Mouse (Mus musculus) midbrain, embryonic 15.5 days (tissue): ENCODE measurements at regions not wholly inside any gene's neighbourhood (a gene's known extent, or its start where the extent isn't known, plus 50 kb on each side); places are given as distances from the start of the nearest gene placed in this dataset.
A peak's percentile ranks its signal among the peaks of the same experiment; 100 is the strongest.

Source experiments
- ATAC-seq: fragments of 200-750 bp; cut with Nextera tagmentation; replicated peaks from 2 replicates; pipeline ENCODE4 v1.8.0; 2017; ENCODE audit warnings: moderate TSS enrichment
- H3K27ac ChIP-seq: fragments of 300-500 bp; sonication (generic); 2 replicates; pipeline ENCODE4 v1.5.1; 2015; ENCODE audit warnings: mild to moderate bottlenecking, inconsistent platforms
- H3K27me3 ChIP-seq: fragments of 300-500 bp; sonication (generic); replicated peaks from 2 replicates; pipeline ENCODE4 v1.6.1; 2015; ENCODE audit warnings: inconsistent platforms
- H3K36me3 ChIP-seq: fragments of 300-500 bp; sonication (generic); replicated peaks from 2 replicates; pipeline ENCODE4 v1.6.1; 2015; ENCODE audit warnings: inconsistent platforms
- H3K4me1 ChIP-seq: fragments of 300-500 bp; sonication (generic); 2 replicates; pipeline ENCODE4 v1.6.1; 2015; ENCODE audit warnings: inconsistent platforms
- H3K4me2 ChIP-seq: fragments of 300-500 bp; sonication (generic); 2 replicates; pipeline ENCODE4 v1.6.1; 2015; ENCODE audit warnings: inconsistent platforms, mild to moderate bottlenecking, moderate library complexity
- H3K4me3 ChIP-seq: fragments of 300-500 bp; sonication (generic); 2 replicates; pipeline ENCODE4 v1.5.1; 2015; ENCODE audit warnings: mild to moderate bottlenecking, inconsistent platforms
- H3K9ac ChIP-seq: fragments of 300-500 bp; sonication (generic); 2 replicates; pipeline ENCODE4 v1.6.1; 2015; ENCODE audit warnings: mild to moderate bottlenecking, inconsistent platforms
- H3K9me3 ChIP-seq: fragments of 300-500 bp; sonication (generic); 2 replicates; pipeline ENCODE4 v1.6.1; 2016; ENCODE audit warnings: inconsistent platforms
- WGBS: fragments of 180-500 bp; shearing (Covaris S2); methylation state at CpG from one replicate; pipeline ENCODE4 v1.1.7; 2015; ENCODE audit warnings: mixed read lengths; 5-methylcytosine and 5-hydroxymethylcytosine counted together

DNA sequence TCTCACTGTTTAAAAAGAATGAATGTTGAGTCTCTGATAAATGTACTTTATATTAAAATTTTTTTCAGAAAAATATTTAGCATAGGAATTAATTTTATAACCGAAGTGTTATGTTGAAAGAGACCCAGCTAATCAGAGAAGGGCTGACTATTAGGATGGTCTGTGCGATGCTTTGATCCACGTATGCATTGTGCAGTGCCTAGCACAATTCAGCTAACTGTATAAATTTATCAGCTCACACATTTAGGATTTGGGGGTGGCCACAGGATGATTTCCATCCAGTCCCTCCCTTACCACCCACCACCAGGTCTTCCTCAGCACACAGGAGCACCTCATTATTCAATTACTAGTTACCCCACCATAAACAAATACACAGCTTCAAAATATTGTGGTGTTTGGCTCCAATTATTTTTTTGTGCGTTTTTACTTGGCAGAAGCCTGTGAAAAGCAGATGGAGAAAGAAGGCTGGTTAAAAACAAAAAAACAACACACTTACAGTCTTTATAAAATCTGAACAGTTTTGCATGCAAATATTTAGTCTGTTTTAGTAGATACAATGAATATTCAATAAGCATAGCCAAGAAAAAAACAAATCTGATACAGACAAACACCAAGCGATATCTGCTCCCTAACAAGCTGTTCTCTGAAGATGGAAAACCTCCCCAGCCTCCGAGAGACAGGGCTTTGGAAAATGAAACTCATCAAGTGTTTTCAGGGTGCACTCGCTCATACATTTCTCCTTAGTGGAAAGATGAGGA, 400.5 kb downstream of the Rps29 start:
- Histone ChIP-seq H3K4me2 (no peak overlapping the region), H3K36me3 (no peaks in the 10 kb centered on the region), H3K9me3 (no peaks in the 10 kb centered on the region), H3K27me3 (no peaks in the 10 kb centered on the region), H3K27ac (no peak overlapping the region), H3K4me3 (no peak overlapping the region), H3K4me1 (no peaks in the 10 kb centered on the region), H3K9ac (no peak overlapping the region)
- WGBS, result 70% methylated on average over 7 of the region's 7 CpGs
- ATAC-seq, result no peak

DNA sequence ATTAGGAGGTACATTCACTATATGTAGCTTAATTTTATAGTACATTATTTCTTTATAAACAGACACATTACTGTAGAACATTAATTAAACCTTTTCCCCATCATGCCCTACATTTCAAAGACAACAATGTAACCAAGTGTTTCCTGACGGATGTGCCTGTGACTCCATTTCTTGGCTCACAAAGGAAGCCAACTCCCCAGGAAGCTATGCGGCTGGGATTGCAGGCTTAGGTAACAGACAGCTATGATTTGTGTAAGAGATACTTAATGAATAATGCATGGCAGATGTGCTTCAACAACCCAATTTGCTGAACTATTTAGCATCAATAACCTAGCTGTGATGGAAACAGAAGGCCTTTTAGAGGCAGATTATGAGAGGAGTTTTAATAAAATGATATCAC, 430.1 kb downstream of the Rps29 start:
- ATAC-seq, result no peak
- H3K9me3 ChIP-seq, result no peaks in the 10 kb centered on the region
- no peaks in the 10 kb centered on the region for H3K27me3 ChIP-seq
- 0 out of 2 replicates have a peak overlapping the region, but pooled peaks have one; percentile 11 for H3K27ac ChIP-seq
- WGBS, result 9% methylated on average over 2 of the region's 2 CpGs
- no peak overlapping the region for H3K9ac ChIP-seq
- no peak overlapping the region for H3K4me3 ChIP-seq
- H3K4me1 ChIP-seq, result peaks cover 3% of the 10 kb centered on the region; the same call in 1 of the 2 replicates
- no peak overlapping the region for H3K4me2 ChIP-seq
- no peaks in the 10 kb centered on the region for H3K36me3 ChIP-seq

DNA sequence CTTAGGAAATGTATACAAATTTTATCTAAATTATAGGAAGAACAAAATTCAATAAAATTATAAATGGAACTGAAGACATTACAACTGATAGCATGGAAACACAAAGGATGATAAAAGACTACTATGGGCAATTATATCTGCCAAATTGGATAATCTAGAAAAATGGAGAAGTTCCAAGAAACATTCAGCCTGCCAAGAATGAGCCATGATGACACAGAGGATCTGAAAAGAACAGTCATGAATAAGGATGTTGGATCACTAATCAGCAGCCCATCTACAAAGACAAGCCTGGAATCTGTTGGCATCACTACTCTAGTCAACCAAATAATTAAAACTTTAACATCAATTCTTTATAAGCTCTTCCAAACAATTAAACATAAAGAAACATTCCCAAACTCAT, 440.0 kb downstream of the Rps29 start:
- H3K4me3 ChIP-seq, result no peak overlapping the region

DNA sequence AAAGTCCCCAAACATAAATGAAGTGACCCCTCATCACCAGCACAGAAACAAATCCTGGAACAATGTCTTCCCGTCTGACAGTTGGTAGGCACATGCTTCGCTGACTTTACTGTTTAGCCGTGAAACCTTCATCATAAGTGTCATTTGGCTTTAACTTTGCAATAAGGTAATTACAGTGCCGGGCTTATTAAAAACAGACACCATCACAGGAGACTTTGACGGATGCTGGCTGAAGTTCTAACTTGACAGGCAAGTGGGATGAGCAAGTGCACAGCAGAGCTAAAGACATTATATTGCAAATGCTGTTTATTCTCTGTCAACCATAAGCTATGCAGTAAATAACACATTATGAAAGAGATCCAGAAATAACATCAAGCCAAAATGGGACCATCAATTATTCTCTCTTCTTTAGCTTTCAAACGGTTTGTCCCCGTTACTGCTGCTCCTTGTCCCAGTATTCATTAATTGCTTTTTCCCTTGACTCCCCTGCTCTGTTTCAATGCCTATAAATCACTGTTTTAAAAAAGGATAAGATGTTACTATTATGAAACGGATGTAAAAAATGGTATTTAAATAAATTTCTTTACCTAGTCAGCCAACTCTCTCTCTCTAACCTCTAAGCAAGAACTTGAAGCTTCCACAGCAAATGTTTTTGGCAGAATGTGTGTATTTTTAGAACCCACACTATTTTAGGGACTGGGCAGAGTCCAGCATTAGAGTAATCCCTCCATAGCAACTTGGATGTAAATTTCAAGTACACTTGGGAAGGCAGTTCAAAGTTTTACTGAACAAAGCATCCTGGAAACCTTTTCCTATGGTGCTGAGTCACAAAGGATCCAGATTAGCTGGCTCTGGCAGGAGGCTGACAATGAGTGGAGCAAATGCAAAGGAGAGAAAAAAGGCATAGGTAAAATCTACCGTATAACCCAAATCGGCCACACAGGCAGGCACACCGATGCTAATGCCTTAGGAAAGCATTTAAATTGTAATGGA, 464.4 kb downstream of the Rps29 start:
- WGBS, result 44% methylated on average over 11 of the region's 11 CpGs
- ATAC-seq, result no peak
- Histone ChIP-seq H3K36me3 (no peaks in the 10 kb centered on the region), H3K9ac (no peak overlapping the region), H3K27ac (no peak overlapping the region), H3K9me3 (no peaks in the 10 kb centered on the region), H3K4me2 (no peak overlapping the region), H3K4me1 (no peaks in the 10 kb centered on the region), H3K4me3 (no peak overlapping the region), H3K27me3 (no peaks in the 10 kb centered on the region)

More for the DNA sequence above, 440.0 kb downstream of the Rps29 start:
- Histone ChIP-seq H3K27ac (no peak overlapping the region), H3K9me3 (no peaks in the 10 kb centered on the region), H3K36me3 (no peaks in the 10 kb centered on the region), H3K27me3 (no peaks in the 10 kb centered on the region), H3K4me2 (no peak overlapping the region), H3K4me1 (no peaks in the 10 kb centered on the region), H3K9ac (no peak overlapping the region)
- ATAC-seq, result no peak

DNA sequence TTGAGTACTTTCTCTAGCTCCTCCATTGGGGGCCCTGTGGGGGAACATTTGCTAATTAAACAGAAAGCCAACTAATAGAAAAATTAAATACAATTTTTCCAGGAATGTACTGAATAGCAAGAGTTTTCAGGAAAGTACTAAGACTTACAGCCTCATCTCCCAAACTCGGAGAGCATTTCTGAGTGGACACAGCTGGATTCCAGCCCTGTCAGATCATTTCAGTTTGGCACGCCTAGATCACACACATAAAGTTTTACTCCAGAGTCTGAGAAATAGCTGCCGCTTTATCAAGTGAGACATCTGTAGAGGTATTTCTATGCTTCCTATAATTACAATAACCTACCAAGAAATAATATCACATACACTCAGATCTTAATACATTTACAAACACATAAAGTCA, 470.7 kb downstream of the Rps29 start:
- 89% methylated on average over 3 of the region's 3 CpGs for WGBS
- H3K9me3 ChIP-seq, result no peaks in the 10 kb centered on the region
- ATAC-seq, result no peak
- H3K36me3 ChIP-seq, result no peaks in the 10 kb centered on the region
- H3K4me2 ChIP-seq, result no peak overlapping the region
- no peak overlapping the region for H3K27ac ChIP-seq
- no peaks in the 10 kb centered on the region for H3K4me1 ChIP-seq
- no peak overlapping the region for H3K9ac ChIP-seq
- no peak overlapping the region for H3K4me3 ChIP-seq
- no peaks in the 10 kb centered on the region for H3K27me3 ChIP-seq

DNA sequence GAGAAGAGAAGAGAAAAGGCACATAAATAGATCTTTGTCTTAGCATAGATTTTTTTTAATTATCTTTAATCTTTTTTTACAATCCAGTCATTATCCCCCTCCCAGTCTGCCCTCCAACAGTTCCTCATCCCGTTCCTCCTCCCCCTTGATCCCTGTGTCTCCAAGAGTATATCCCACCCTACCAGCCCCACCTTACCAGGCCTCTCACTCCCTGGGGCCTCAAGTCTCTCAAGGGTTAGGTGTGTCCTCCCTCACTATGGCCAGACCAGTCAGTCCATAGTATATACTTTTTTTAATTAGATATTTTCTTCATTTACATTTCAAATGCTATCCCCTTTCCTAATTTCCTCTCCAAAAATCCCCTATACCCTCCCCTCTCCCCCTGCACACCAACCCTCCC, 475.1 kb downstream of the Rps29 start:
- H3K27ac ChIP-seq, result no peak overlapping the region

DNA sequence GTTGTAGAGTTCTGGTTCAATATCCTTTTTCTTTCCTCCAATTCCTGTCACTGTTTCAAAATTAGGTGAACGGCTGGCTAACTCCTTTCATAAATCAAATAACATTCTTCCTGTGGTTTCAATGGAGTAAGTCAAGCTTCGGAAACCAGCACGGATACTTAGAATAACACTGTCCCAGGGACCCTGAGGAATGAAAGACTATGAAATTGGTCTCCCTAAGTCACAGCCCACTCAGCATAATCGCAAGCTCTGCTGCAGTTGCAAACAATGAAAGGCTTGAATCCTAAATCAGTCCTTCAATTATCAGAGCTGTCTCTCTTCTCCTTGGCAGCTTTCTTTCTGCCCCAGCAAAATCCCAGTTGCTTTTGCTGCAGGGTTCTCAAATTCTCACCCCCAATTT, 475.8 kb downstream of the Rps29 start:
- Histone ChIP-seq H3K4me3 (no peak overlapping the region), H3K27me3 (no peaks in the 10 kb centered on the region), H3K27ac (peak overlapping the region; percentile 45; the same call in 1 of the 2 replicates), H3K9ac (no peak overlapping the region), H3K4me1 (no peaks in the 10 kb centered on the region), H3K4me2 (no peak overlapping the region), H3K9me3 (no peaks in the 10 kb centered on the region), H3K36me3 (no peaks in the 10 kb centered on the region)
- 4% methylated on average over 4 of the region's 4 CpGs for WGBS
- ATAC-seq, result no peak

More for the DNA sequence above, 475.1 kb downstream of the Rps29 start:
- Histone ChIP-seq H3K4me2 (no peak overlapping the region), H3K9ac (no peak overlapping the region), H3K4me3 (no peak overlapping the region), H3K36me3 (no peaks in the 10 kb centered on the region), H3K27me3 (no peaks in the 10 kb centered on the region), H3K4me1 (no peaks in the 10 kb centered on the region), H3K9me3 (no peaks in the 10 kb centered on the region)
- ATAC-seq, result no peak
- 21% methylated on average over 1 of the region's 1 CpGs for WGBS

DNA sequence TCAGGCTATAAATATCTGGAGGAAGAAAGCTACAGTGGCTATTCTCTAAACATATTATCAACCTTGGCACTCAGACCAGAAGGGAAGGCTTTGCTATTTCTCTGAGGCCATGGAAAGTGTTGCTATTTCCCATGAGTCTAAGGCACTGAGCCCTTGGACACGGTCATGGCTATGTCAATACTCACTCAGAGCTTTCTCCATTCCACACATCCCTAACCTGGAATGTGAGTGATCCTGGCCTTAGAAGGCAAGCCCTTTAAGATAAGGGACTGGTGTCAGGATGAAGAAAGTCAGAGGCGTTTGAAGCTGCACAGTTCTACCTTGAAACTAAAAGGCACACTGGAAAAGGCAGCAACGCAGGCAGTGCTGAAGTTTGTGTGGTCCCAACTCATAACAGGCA, 478.3 kb downstream of the Rps29 start:
- Histone ChIP-seq H3K9me3 (no peaks in the 10 kb centered on the region), H3K36me3 (no peaks in the 10 kb centered on the region), H3K4me1 (no peaks in the 10 kb centered on the region), H3K4me2 (no peak overlapping the region), H3K4me3 (no peak overlapping the region), H3K27ac (no peak overlapping the region), H3K27me3 (no peaks in the 10 kb centered on the region), H3K9ac (no peak overlapping the region)
- WGBS, result 90% methylated on average over 3 of the region's 3 CpGs
- no peak for ATAC-seq

DNA sequence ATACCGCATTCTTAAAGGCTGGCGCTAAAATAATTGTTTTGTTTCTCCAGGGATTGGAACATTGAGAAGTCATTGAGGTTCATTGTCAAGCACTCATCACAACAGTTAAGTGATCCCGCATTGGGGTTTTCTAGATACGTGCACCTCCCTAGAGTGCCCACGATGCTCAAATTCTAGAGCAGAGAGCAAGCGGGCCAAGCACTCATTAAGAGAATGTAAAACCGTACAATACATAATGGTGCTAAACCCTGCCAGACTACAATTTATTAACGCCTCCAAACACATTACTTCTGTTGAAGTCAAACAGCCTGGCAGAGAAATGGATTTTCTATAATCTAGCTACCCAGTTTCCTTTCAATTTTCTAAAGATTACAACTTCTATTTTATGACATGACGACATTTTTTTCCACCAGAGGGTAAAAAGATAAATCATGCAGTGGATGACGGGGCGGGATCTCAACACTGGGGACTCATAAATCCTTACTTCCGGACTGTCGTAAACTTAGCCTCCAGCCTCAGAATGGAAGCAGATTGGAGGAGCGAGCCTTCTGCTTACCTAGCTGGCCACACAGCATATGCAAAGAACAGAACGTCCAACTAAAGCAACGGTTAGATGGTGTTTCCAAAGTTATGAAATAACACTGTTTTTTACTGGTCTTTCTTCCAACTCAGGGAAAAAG, 482.8 kb downstream of the Rps29 start:
- WGBS, result 89% methylated on average over 16 of the region's 16 CpGs
- Histone ChIP-seq H3K4me2 (no peak overlapping the region), H3K27ac (no peak overlapping the region), H3K9me3 (no peaks in the 10 kb centered on the region), H3K36me3 (no peaks in the 10 kb centered on the region), H3K27me3 (no peaks in the 10 kb centered on the region), H3K4me1 (no peaks in the 10 kb centered on the region), H3K9ac (no peak overlapping the region), H3K4me3 (no peak overlapping the region)
- ATAC-seq, result no peak

DNA sequence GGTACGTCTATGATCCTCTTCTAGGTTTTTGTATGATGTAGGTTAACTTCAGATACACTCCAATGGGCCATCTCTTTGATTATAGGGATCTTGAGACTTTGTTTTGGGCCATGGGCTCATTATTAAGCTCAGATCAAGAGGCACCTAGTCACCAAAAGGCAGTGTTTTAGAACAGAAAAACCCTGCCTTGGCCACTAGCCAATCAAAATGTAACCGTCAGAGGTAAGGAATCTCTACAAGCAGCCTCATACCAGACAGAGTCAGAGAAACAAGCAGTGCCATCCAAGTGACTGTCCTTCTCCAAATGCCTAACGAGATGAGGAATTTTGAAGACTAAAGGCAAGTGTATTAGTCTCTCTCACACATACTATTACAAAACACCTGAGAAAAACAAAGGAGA, 487.0 kb downstream of the Rps29 start:
- WGBS, result 76% methylated on average over 3 of the region's 3 CpGs
- Histone ChIP-seq H3K9me3 (no peaks in the 10 kb centered on the region), H3K9ac (no peak overlapping the region), H3K4me1 (no peaks in the 10 kb centered on the region), H3K4me3 (no peak overlapping the region), H3K27me3 (no peaks in the 10 kb centered on the region), H3K27ac (no peak overlapping the region), H3K36me3 (no peaks in the 10 kb centered on the region), H3K4me2 (no peak overlapping the region)
- no peak for ATAC-seq

DNA sequence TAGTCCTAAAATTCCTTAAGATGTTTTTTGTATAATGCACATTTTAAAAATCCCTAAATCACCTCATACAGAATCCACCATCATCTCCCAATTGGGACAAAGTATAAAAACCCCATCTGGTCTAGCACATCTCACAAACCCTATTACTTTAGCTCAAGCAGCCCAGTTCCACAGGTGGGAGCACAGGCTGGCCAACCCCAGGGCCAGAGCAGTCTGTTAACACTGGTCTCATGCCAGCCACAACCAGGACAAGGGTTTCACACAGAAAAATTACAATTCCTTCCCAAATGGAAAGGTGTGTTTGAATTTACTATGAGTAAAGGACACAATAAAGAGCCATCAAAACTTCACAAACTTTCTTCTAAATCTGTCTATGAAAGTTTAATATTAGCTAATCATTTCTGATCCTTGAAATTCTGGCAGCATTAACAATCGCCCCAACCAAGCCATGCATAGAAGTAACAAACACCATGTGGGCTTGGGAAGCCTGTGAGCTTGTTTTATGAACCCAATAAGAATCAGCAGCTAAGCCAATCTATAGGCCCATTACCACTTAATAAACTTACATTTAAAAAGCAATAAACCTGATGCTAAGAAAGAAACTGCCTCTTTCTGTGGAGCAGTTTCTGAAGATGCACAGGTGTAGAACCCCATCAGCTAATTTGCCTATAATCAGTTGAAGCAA, 512.9 kb downstream of the Rps29 start:
- ATAC-seq, result no peak
- no peak overlapping the region for H3K4me2 ChIP-seq
- H3K9me3 ChIP-seq, result no peaks in the 10 kb centered on the region
- no peak overlapping the region for H3K27ac ChIP-seq
- WGBS, result 90% methylated on average over 1 of the region's 1 CpGs
- no peak overlapping the region for H3K4me3 ChIP-seq
- no peaks in the 10 kb centered on the region for H3K4me1 ChIP-seq
- no peak overlapping the region for H3K9ac ChIP-seq
- H3K36me3 ChIP-seq, result no peaks in the 10 kb centered on the region
- H3K27me3 ChIP-seq, result no peaks in the 10 kb centered on the region

DNA sequence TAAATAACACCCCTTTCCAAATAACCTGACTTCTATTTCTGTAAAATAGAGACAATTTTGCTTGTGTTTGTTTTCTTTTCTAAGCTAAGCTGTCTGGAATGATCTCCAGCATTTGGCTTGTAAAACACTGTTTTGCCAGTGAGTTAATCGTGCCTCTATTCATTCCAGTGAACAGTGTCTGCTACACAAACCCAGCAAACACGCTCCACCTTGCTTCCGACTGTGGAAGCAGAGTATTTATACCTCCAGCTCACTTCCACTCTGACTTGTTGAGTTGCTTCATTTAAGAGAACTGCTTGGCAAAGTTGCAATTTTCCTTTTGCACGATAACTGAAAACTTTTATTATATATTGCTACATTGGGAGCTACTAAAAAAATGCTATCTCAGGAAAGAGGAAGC, 515.3 kb downstream of the Rps29 start:
- no peaks in the 10 kb centered on the region for H3K9me3 ChIP-seq
- no peaks in the 10 kb centered on the region for H3K4me1 ChIP-seq
- no peaks in the 10 kb centered on the region for H3K27me3 ChIP-seq
- H3K27ac ChIP-seq, result no peak overlapping the region
- no peak overlapping the region for H3K9ac ChIP-seq
- no peak overlapping the region for H3K4me3 ChIP-seq
- ATAC-seq, result no peak
- WGBS, result 90% methylated on average over 4 of the region's 4 CpGs
- H3K36me3 ChIP-seq, result no peaks in the 10 kb centered on the region
- no peak overlapping the region for H3K4me2 ChIP-seq
